Mouse (Mus musculus) small intestine, adult 2 months (tissue): Measurements from ENCODE around the gene Tgfb2. TPM values are rescaled to one million over a fixed set of nuclear protein-coding genes. Genes with fewer than 3 reads are reported as not detected.

Experiments
- H3K27ac ChIP-seq: fragments of 200-500 bp; 2 replicates; pipeline ENCODE4 v1.5.1; 2012; ENCODE audit warnings: low read depth, low read length, control low read depth, inconsistent platforms; ENCODE audit not compliant: insufficient read depth
- H3K27me3 ChIP-seq: fragments of 200-500 bp; 2 replicates; pipeline ENCODE4 v1.6.1; 2012; ENCODE audit warnings: mild to moderate bottlenecking, moderate library complexity, low read length, inconsistent platforms; ENCODE audit not compliant: control insufficient read depth, insufficient read depth
- H3K36me3 ChIP-seq: fragments of 200-500 bp; 2 replicates; pipeline ENCODE4 v1.6.1; 2012; ENCODE audit warnings: mild to moderate bottlenecking, low read length, control low read depth, inconsistent platforms; ENCODE audit not compliant: control insufficient read depth, insufficient read depth
- H3K4me1 ChIP-seq: fragments of 200-500 bp; 2 replicates; pipeline ENCODE4 v1.6.1; 2012; ENCODE audit warnings: low read length, inconsistent platforms, mixed read lengths; ENCODE audit not compliant: control insufficient read depth, insufficient read depth, insufficient read length
- H3K4me3 ChIP-seq: fragments of 200-500 bp; 2 replicates; pipeline ENCODE4 v1.5.1; 2012; ENCODE audit warnings: low read depth, mild to moderate bottlenecking, control low read depth, inconsistent platforms, low read length, moderate library complexity
- CTCF ChIP-seq: fragments of 200-500 bp; IDR thresholded peaks from 2 replicates; pipeline ENCODE4 v1.5.1; 2012; ENCODE audit warnings: low read depth, mild to moderate bottlenecking, control low read depth, inconsistent platforms, low read length, moderate library complexity, mixed read lengths; ENCODE audit not compliant: insufficient replicate concordance, insufficient read length; ENCODE audit errors: extremely low read depth
- POLR2A ChIP-seq: fragments of 200-500 bp; IDR thresholded peaks from 2 replicates; pipeline ENCODE4 v1.6.1; 2012; ENCODE audit warnings: low read depth, mild to moderate bottlenecking, control low read depth, inconsistent platforms, low read length, moderate library complexity
- WGBS: fragments of 180-500 bp; shearing (Covaris S2); methylation state at CpG from one replicate; pipeline ENCODE4 v1.1.7; 2018; 5-methylcytosine and 5-hydroxymethylcytosine counted together
- polyA plus RNA-seq: library from polyadenylated mRNA; depleted of rRNA; stranded (reverse); fragments of >200 nt; gene quantifications from 2 replicates; pipeline ENCODE4 v1.2.3, GENCODE M21; 2012

Tgfb2 gene
- polyA plus RNA-seq, 1 experiment = 0.79 TPM

- H3K4me3 ChIP-seq = no peak overlapping the region
- H3K27me3 ChIP-seq = no peaks in the 10 kb centered on the region
- 56% methylated on average over 7 of the region's 7 CpGs for WGBS
These were observed 20.3 kb upstream of the Tgfb2 start for GRCm38 (mm10) chr1:186726117-186726516.

DNA sequence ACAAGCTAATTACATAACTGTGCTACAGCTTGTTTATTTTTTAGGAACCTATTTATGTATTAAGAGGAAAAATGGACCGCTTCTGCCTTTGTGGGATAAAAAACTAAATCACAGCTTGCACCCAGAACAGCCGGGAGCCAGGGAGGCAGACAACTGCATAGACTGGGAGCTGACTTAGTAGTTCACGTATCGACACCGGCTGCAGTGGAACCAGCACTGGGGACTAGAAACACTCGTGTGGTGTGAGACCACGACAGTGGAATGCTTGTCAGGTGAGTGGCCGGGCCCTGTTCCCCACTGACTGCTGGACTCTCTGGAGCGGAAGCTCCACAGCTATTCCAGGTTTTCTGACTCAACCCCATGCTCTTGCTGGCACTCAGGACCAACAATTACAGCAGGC is 16.5 kb upstream of the Tgfb2 start:
- WGBS = 88% methylated on average over 9 of the region's 9 CpGs
- no peak overlapping the region for H3K4me3 ChIP-seq
- no peak overlapping the region for H3K27ac ChIP-seq
- no peak for TF ChIP-seq POLR2A
- TF ChIP-seq CTCF = no peak
- H3K36me3 ChIP-seq = peaks cover 6% of the 10 kb centered on the region
- no peaks in the 10 kb centered on the region for H3K27me3 ChIP-seq
- peaks cover 6% of the 10 kb centered on the region; the same call in 1 of the 2 replicates for H3K4me1 ChIP-seq

More at GRCm38 (mm10) chr1:186726117-186726516, 20.3 kb upstream of the Tgfb2 start:
- Histone ChIP-seq H3K4me1 (peaks cover 6% of the 10 kb centered on the region; the same call in 1 of the 2 replicates), H3K27ac (no peak overlapping the region), H3K36me3 (peaks cover 2% of the 10 kb centered on the region; the same call in 1 of the 2 replicates)
- TF ChIP-seq CTCF (no peak), POLR2A (no peak)

DNA sequence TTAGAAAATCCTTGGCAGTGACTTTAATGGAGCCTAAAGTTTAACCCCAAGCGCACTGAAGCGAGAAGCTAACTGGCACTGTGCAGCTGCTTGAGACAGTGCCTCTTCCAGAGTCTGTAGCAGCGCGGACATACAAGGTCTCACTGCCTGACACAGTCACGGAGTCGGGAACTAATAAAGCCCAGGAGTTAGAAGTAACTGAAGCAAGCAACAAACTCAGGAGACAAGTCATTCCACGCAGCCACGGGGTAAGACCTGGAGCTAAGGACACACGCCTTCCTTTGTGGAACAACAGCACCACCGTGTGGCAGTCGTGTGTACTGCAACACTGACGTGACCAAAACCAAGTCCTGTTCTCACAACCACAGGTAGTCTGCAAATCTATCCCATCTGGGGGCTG is 16.1 kb upstream of the Tgfb2 start:
- WGBS = 34% methylated on average over 12 of the region's 12 CpGs

DNA sequence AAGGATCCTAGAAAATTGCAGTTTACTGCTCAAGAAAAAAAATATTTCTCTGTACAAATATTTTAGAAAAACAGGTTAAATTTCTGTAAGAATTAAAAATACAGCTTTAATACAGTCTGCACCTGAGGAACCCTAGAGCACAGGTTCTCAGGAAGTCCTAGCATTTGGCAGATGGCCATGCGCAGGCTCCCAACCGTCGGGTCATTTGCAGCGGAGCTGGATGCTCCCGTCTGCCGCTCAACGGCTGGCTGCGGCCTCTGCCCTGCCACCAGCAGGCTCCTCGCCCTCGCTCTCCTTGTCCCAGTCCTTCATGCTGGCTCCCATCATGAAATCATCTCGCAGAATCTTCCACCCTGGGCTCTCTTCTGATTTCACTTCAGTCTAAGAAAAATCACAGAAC is 15.4 kb upstream of the Tgfb2 start:
- H3K27me3 ChIP-seq = no peaks in the 10 kb centered on the region
- H3K27ac ChIP-seq = no peak overlapping the region
- H3K4me1 ChIP-seq = peaks cover 2% of the 10 kb centered on the region; the same call in 1 of the 2 replicates
- H3K4me3 ChIP-seq = no peak overlapping the region
- H3K36me3 ChIP-seq = peaks cover 8% of the 10 kb centered on the region
- 92% methylated on average over 11 of the region's 11 CpGs for WGBS
- TF ChIP-seq CTCF (no peak), POLR2A (no peak)

More for the DNA sequence above, 16.1 kb upstream of the Tgfb2 start:
- H3K4me1 ChIP-seq = peaks cover 3% of the 10 kb centered on the region; the same call in 1 of the 2 replicates
- H3K36me3 ChIP-seq = peaks cover 8% of the 10 kb centered on the region
- H3K27ac ChIP-seq = no peak overlapping the region
- no peaks in the 10 kb centered on the region for H3K27me3 ChIP-seq
- TF ChIP-seq POLR2A = no peak
- TF ChIP-seq CTCF = peak; percentile 96; the same call in 1 of the 2 replicates
- H3K4me3 ChIP-seq = no peak overlapping the region

DNA sequence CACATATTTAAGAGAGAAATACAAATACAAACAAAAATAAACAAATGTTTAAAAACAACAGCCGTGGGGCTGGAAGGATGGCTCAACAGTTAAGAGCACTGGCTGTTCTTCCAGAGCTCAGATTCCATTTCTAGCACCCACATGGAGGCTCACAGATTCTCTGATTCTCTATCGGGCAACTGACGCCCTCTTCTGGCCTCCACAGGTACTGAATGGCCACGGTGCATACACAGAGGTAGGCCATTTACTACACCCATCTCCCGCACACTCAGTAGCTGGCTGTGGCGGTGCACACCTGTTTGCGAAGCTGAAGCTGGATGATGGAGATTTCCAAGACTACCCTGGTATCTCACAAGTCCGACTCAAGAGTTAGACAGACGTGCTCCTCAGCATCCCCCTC is 13.9 kb upstream of the Tgfb2 start:
- Histone ChIP-seq H3K36me3 (peaks cover 8% of the 10 kb centered on the region), H3K27me3 (no peaks in the 10 kb centered on the region), H3K4me1 (no peaks in the 10 kb centered on the region), H3K27ac (no peak overlapping the region), H3K4me3 (no peak overlapping the region)
- WGBS = 90% methylated on average over 9 of the region's 9 CpGs
- TF ChIP-seq CTCF (peak; percentile 31; the same call in 1 of the 2 replicates), POLR2A (no peak)

GRCm38 (mm10) chr1:186718881-186719280 is 13.1 kb upstream of the Tgfb2 start:
- Histone ChIP-seq H3K27ac (no peak overlapping the region), H3K4me3 (no peak overlapping the region), H3K27me3 (no peaks in the 10 kb centered on the region), H3K36me3 (peaks cover 8% of the 10 kb centered on the region), H3K4me1 (no peaks in the 10 kb centered on the region)
- WGBS = 76% methylated on average over 5 of the region's 5 CpGs
- TF ChIP-seq POLR2A (no peak), CTCF (no peak)

GRCm38 (mm10) chr1:186714980-186715896 is 9.4 kb upstream of the Tgfb2 start:
- Histone ChIP-seq H3K36me3 (peaks cover 2% of the 10 kb centered on the region; the same call in 1 of the 2 replicates), H3K27me3 (no peaks in the 10 kb centered on the region), H3K27ac (no peak overlapping the region), H3K4me1 (no peaks in the 10 kb centered on the region), H3K4me3 (no peak overlapping the region)
- TF ChIP-seq CTCF = no peak
- 86% methylated on average over 17 of the region's 17 CpGs for WGBS

- Histone ChIP-seq H3K4me3 (no peak overlapping the region), H3K4me1 (no peaks in the 10 kb centered on the region), H3K27ac (no peak overlapping the region), H3K36me3 (peaks cover 2% of the 10 kb centered on the region; the same call in 1 of the 2 replicates), H3K27me3 (no peaks in the 10 kb centered on the region)
- TF ChIP-seq POLR2A = no peak
- no peak for TF ChIP-seq CTCF
- 77% methylated on average over 4 of the region's 4 CpGs for WGBS
These were observed 8.4 kb upstream of the Tgfb2 start for GRCm38 (mm10) chr1:186714215-186714614.
